Mouse (Mus musculus): ENCODE results near the gene Ogfrl1. TPM values are rescaled to one million over a fixed set of nuclear protein-coding genes. Genes with fewer than 3 reads are reported as not detected.

Gene Ogfrl1
- polyA plus RNA-seq, 1 experiment from 2014 or later: 1.6 TPM

DNA sequence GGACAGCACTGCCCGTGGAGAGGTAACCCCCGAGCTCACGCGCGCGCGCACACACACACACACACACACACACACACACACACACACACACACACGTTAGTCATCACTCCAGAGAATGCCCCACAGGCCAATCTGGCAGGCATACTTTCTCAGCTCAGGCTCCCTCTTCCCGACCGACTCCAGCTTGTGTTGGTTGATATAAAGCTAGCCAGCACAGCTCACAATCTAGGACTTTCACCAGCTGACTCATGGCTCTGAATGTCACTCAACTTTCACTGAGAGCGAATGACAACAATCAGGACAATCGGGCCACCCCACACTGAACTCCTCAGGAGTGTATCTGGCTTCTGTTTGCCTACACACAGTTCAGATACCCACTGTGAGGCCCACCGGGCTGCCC is 20.0 kb downstream of the Ogfrl1 start:
- Histone ChIP-seq H3K9ac (ENCODE audit: low read depth, low read length) (no peak overlapping the region), H3K4me1 (ENCODE audit: control insufficient read depth, insufficient read depth, low read length) (no peaks in the 10 kb centered on the region), H3K27ac (ENCODE audit: low read length) (no peak overlapping the region), H3K36me3 (ENCODE audit: control insufficient read depth, insufficient read depth, low read length) (no peaks in the 10 kb centered on the region), H3K4me3 (ENCODE audit: low read length) (no peak overlapping the region), H3K27me3 (replicated peaks; ENCODE audit: control insufficient read depth, insufficient read depth, low read length) (no peaks in the 10 kb centered on the region), H3K4me2 (ENCODE audit: low read depth, low read length) (no peak overlapping the region), H3K9me3 (ENCODE audit: control insufficient read depth, low read length) (no peaks in the 10 kb centered on the region)
- no peak for ATAC-seq
- WGBS: 77% methylated on average over 13 of the region's 13 CpGs

DNA sequence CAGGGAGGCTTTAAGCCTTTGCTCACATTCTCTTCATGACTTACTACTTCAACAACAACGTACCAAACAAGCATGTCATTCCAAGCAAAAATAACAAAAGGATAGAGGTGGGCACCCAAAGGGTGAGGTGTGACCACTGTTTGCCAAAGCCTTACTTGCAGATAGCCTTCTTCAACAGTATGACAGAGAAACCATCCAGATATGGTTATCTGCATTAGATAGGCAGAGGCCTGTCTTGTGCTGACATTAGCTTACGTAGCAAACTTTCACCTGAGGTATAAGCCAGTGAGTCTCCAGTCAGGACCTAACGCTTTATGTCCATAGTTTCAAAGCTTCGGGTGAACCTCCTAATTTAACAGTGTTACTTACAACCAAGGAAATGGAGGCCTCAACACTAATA is 23.4 kb downstream of the Ogfrl1 start:
- H3K27ac ChIP-seq (ENCODE audit: low read length): no peak overlapping the region
- no peak overlapping the region for H3K4me3 ChIP-seq (ENCODE audit: low read length)
- H3K9ac ChIP-seq (ENCODE audit: low read depth, low read length): no peak overlapping the region
- H3K27me3 ChIP-seq (replicated peaks; ENCODE audit: control insufficient read depth, insufficient read depth, low read length): no peaks in the 10 kb centered on the region
- no peaks in the 10 kb centered on the region for H3K9me3 ChIP-seq (ENCODE audit: control insufficient read depth, low read length)
- H3K4me2 ChIP-seq (ENCODE audit: low read depth, low read length): no peak overlapping the region
- WGBS: 71% methylated on average over 4 of the region's 4 CpGs
- ATAC-seq: no peak
- no peaks in the 10 kb centered on the region for H3K4me1 ChIP-seq (ENCODE audit: control insufficient read depth, insufficient read depth, low read length)
- no peaks in the 10 kb centered on the region for H3K36me3 ChIP-seq (ENCODE audit: control insufficient read depth, insufficient read depth, low read length)

DNA sequence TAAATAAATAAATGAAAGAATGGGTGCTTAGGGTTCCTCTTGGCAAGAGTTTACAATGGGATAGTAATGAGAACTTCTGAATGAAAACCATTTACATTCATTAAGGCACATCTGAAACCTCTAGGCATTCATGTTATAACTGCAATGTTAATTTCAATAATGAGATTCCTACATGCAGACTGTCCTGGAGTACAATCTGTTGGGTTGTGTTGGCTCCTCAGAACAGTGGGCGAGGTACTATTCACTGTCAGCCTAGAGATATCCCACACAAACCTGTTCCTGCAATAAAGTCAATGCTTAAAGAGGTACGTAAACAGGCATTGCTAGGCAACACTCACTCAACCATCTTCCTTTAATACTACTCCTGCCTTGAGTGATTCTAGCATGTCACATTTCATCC is 32.0 kb downstream of the Ogfrl1 start:
- Histone ChIP-seq H3K27ac (ENCODE audit: low read length) (no peak overlapping the region), H3K27me3 (replicated peaks; ENCODE audit: control insufficient read depth, insufficient read depth, low read length) (no peaks in the 10 kb centered on the region), H3K9me3 (ENCODE audit: control insufficient read depth, low read length) (no peaks in the 10 kb centered on the region), H3K4me2 (ENCODE audit: low read depth, low read length) (no peak overlapping the region), H3K4me1 (ENCODE audit: control insufficient read depth, insufficient read depth, low read length) (no peaks in the 10 kb centered on the region), H3K9ac (ENCODE audit: low read depth, low read length) (no peak overlapping the region), H3K36me3 (ENCODE audit: control insufficient read depth, insufficient read depth, low read length) (no peaks in the 10 kb centered on the region), H3K4me3 (ENCODE audit: low read length) (no peak overlapping the region)
- no peak for ATAC-seq
- 75% methylated on average over 2 of the region's 2 CpGs for WGBS

DNA sequence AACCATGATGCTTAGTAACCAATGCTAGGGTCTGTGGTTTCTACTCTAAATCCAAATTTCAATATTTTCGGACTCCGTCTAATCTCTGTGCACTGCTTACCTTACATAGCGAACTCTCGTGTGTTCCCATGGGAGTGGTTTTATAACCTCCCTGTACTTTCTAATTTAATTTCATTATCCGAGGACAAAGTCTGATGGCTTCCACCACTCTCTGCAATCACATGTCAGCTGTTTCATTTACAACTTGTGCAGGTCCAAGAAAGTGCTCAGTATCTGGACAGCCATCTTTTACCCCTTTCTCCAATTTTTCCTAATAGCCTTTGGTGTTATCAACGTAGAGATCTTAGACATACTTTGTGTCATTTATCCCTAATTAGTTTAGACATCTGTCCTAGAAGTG is 44.7 kb downstream of the Ogfrl1 start:
- Histone ChIP-seq H3K4me2 (ENCODE audit: low read depth, low read length) (no peak overlapping the region), H3K4me3 (ENCODE audit: low read length) (no peak overlapping the region), H3K4me1 (ENCODE audit: control insufficient read depth, insufficient read depth, low read length) (no peaks in the 10 kb centered on the region), H3K27me3 (replicated peaks; ENCODE audit: control insufficient read depth, insufficient read depth, low read length) (no peaks in the 10 kb centered on the region), H3K27ac (ENCODE audit: low read length) (no peak overlapping the region), H3K9me3 (ENCODE audit: control insufficient read depth, low read length) (no peaks in the 10 kb centered on the region), H3K36me3 (ENCODE audit: control insufficient read depth, insufficient read depth, low read length) (no peaks in the 10 kb centered on the region), H3K9ac (ENCODE audit: low read depth, low read length) (no peak overlapping the region)
- 79% methylated on average over 6 of the region's 6 CpGs for WGBS
- ATAC-seq: peak; percentile 66; the same call in 1 of the 2 replicates

DNA sequence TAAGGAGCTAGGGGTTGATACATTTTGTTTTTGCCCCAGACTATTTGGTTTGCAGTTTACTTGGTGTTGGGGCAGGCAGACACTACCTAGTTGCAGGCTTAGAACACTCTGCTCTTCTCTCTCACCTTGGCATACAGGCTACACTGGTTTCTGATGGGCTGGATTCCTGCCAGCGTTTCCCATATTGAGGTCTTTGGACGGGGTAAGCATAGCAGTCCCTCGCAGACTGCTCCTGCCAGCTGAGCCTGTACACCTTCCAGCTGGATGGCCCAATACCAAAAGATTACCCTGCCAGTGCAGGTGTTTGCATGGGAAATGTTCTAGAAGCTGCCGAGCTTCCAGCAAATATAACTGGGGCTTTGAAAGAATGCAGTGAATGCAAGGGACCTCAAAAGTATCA is 45.8 kb downstream of the Ogfrl1 start:
- Histone ChIP-seq H3K4me2 (ENCODE audit: low read depth, low read length) (no peak overlapping the region), H3K9me3 (ENCODE audit: control insufficient read depth, low read length) (no peaks in the 10 kb centered on the region), H3K27ac (ENCODE audit: low read length) (no peak overlapping the region), H3K9ac (ENCODE audit: low read depth, low read length) (no peak overlapping the region), H3K36me3 (ENCODE audit: control insufficient read depth, insufficient read depth, low read length) (no peaks in the 10 kb centered on the region), H3K4me3 (ENCODE audit: low read length) (no peak overlapping the region), H3K4me1 (ENCODE audit: control insufficient read depth, insufficient read depth, low read length) (no peaks in the 10 kb centered on the region), H3K27me3 (replicated peaks; ENCODE audit: control insufficient read depth, insufficient read depth, low read length) (no peaks in the 10 kb centered on the region)
- WGBS: 70% methylated on average over 4 of the region's 4 CpGs
- ATAC-seq: no peak

DNA sequence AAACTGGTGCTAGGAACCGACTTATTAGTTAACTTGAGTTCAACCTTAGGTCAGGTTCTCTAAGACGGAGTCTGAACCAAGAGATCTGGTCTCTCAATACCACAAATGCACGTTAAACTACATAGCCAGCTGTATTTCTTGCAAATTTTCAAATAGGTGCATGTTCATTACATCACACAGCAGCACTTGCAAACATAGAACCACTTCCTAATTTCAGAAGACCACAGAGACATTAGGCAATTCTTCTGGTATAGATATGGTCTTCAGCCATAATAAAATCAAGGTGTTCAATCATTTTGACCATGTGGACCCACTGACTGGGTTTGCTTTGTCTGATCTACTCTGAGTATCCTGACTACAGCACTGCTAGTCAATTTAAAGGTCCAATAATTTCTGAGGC is 51.9 kb downstream of the Ogfrl1 start:
- no peaks in the 10 kb centered on the region for H3K36me3 ChIP-seq (ENCODE audit: control insufficient read depth, insufficient read depth, low read length)
- 84% methylated on average over 3 of the region's 3 CpGs for WGBS
- no peak overlapping the region for H3K4me2 ChIP-seq (ENCODE audit: low read depth, low read length)
- no peaks in the 10 kb centered on the region for H3K4me1 ChIP-seq (ENCODE audit: control insufficient read depth, insufficient read depth, low read length)
- H3K9me3 ChIP-seq (ENCODE audit: control insufficient read depth, low read length): no peaks in the 10 kb centered on the region
- ATAC-seq: no peak
- H3K27ac ChIP-seq (ENCODE audit: low read length): no peak overlapping the region
- H3K9ac ChIP-seq (ENCODE audit: low read depth, low read length): no peak overlapping the region
- no peak overlapping the region for H3K4me3 ChIP-seq (ENCODE audit: low read length)
- no peaks in the 10 kb centered on the region for H3K27me3 ChIP-seq (replicated peaks; ENCODE audit: control insufficient read depth, insufficient read depth, low read length)

GRCm38 (mm10) chr1:23342864-23343263 is 54.7 kb downstream of the Ogfrl1 start:
- Histone ChIP-seq H3K4me1 (ENCODE audit: control insufficient read depth, insufficient read depth, low read length) (no peaks in the 10 kb centered on the region), H3K27ac (ENCODE audit: low read length) (no peak overlapping the region), H3K36me3 (ENCODE audit: control insufficient read depth, insufficient read depth, low read length) (no peaks in the 10 kb centered on the region), H3K4me3 (ENCODE audit: low read length) (no peak overlapping the region), H3K9me3 (ENCODE audit: control insufficient read depth, low read length) (no peaks in the 10 kb centered on the region), H3K4me2 (ENCODE audit: low read depth, low read length) (no peak overlapping the region), H3K9ac (ENCODE audit: low read depth, low read length) (no peak overlapping the region), H3K27me3 (replicated peaks; ENCODE audit: control insufficient read depth, insufficient read depth, low read length) (no peaks in the 10 kb centered on the region)
- WGBS: 70% methylated on average over 4 of the region's 4 CpGs
- no peak for ATAC-seq

DNA sequence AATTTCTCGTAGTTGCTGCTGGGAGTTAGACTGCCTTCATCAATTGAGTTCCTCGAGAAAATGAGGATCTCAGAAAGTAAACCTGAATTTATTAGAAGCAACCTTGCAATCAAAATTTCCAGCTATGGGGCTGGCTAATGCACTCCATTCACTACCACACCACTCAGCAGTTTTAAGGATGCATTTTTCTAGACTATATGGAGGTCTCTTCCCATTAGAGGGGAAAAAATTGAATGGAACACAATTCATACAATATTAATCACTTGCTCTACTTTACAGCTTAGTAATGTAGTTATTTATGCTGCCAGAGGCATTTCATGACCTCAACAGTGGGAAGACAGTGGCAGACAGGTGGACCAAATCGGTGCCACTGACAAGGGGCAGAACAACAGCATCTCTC is 55.3 kb downstream of the Ogfrl1 start:
- 75% methylated on average over 3 of the region's 3 CpGs for WGBS
- no peak overlapping the region for H3K27ac ChIP-seq (ENCODE audit: low read length)
- no peaks in the 10 kb centered on the region for H3K9me3 ChIP-seq (ENCODE audit: control insufficient read depth, low read length)
- no peaks in the 10 kb centered on the region for H3K27me3 ChIP-seq (replicated peaks; ENCODE audit: control insufficient read depth, insufficient read depth, low read length)
- H3K4me2 ChIP-seq (ENCODE audit: low read depth, low read length): no peak overlapping the region
- no peak overlapping the region for H3K4me3 ChIP-seq (ENCODE audit: low read length)
- no peaks in the 10 kb centered on the region for H3K4me1 ChIP-seq (ENCODE audit: control insufficient read depth, insufficient read depth, low read length)
- H3K9ac ChIP-seq (ENCODE audit: low read depth, low read length): no peak overlapping the region
- no peaks in the 10 kb centered on the region for H3K36me3 ChIP-seq (ENCODE audit: control insufficient read depth, insufficient read depth, low read length)
- no peak for ATAC-seq

GRCm38 (mm10) chr1:23335726-23336363 is 61.7 kb downstream of the Ogfrl1 start:
- H3K4me2 ChIP-seq (ENCODE audit: low read depth, low read length): no peak overlapping the region
- no peak overlapping the region for H3K4me3 ChIP-seq (ENCODE audit: low read length)
- no peak for ATAC-seq
- no peaks in the 10 kb centered on the region for H3K4me1 ChIP-seq (ENCODE audit: control insufficient read depth, insufficient read depth, low read length)
- H3K36me3 ChIP-seq (ENCODE audit: control insufficient read depth, insufficient read depth, low read length): no peaks in the 10 kb centered on the region
- H3K9ac ChIP-seq (ENCODE audit: low read depth, low read length): no peak overlapping the region
- no peaks in the 10 kb centered on the region for H3K27me3 ChIP-seq (replicated peaks; ENCODE audit: control insufficient read depth, insufficient read depth, low read length)
- no peaks in the 10 kb centered on the region for H3K9me3 ChIP-seq (ENCODE audit: control insufficient read depth, low read length)
- H3K27ac ChIP-seq (ENCODE audit: low read length): no peak overlapping the region
- WGBS: 87% methylated on average over 13 of the region's 13 CpGs

DNA sequence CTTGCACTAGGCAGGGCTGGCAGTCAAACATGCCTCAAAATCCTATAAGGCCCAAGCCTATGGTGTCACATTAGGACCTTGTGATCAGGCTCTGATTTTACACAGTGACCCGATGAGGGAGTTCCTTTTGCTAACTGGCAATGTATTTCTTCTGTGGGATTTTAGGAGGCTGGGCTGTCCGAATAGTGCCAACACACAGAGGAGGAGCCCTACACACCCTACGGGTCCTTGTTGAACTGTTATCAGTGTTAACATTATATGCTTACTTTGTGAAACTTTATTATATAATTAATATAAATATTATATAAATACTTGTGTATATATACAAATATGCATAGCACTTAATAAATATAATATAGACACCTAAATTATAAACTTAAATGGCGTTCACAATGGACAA is 62.5 kb downstream of the Ogfrl1 start:
- WGBS: 86% methylated on average over 4 of the region's 4 CpGs
- Histone ChIP-seq H3K27me3 (replicated peaks; ENCODE audit: control insufficient read depth, insufficient read depth, low read length) (no peaks in the 10 kb centered on the region), H3K36me3 (ENCODE audit: control insufficient read depth, insufficient read depth, low read length) (no peaks in the 10 kb centered on the region), H3K4me1 (ENCODE audit: control insufficient read depth, insufficient read depth, low read length) (no peaks in the 10 kb centered on the region), H3K9ac (ENCODE audit: low read depth, low read length) (no peak overlapping the region), H3K4me3 (ENCODE audit: low read length) (no peak overlapping the region), H3K9me3 (ENCODE audit: control insufficient read depth, low read length) (no peaks in the 10 kb centered on the region), H3K27ac (ENCODE audit: low read length) (no peak overlapping the region), H3K4me2 (ENCODE audit: low read depth, low read length) (no peak overlapping the region)
- no peak for ATAC-seq
